Mouse (Mus musculus) E14TG2a.4 (cell line): ENCODE results near the gene Spib.

Experiments used
- CTCF ChIP-seq: conservative IDR thresholded peaks from 2 replicates; pipeline ENCODE4 v1.5.1; 2014; ENCODE audit warnings: low read length
- POU5F1 ChIP-seq: IDR thresholded peaks from 2 replicates; pipeline ENCODE4 v1.6.1; 2014; ENCODE audit warnings: low read length, borderline replicate concordance

DNA sequence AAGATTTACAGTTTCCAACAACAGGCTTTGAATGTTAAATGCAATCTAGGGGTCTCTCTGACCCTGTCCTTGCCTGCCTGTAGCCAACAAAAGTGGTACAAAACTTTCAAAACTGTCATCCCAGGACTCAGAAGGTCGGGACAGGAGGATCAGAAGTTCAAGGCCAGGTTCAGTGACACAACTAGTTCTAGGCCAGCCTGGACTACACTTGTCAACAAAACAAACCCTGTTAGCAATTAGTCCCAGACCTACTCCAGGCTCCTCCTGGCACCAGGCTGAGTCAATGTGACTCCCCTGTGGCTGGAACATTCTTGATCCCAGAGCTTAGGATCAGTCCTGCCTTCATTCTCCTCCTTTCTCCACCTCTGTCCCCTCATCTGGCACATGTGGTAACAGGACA lies 32.9 kb downstream of the Spib start:
- no peak for TF ChIP-seq CTCF
- no peak for TF ChIP-seq POU5F1
